Mouse (Mus musculus): ENCODE measurements around the gene Polrmt. TPM values are rescaled to one million over a fixed set of nuclear protein-coding genes. Genes with fewer than 3 reads are reported as not detected.
A peak's percentile ranks its signal among the peaks of the same experiment; 100 is the strongest.

Gene Polrmt
- polyA plus RNA-seq, 1 experiment from 2014 or later: 52.8 TPM

GRCm38 (mm10) chr10:79701443-79702129, 44.8 kb downstream of the Polrmt start:
- H3K27me3 ChIP-seq (replicated peaks; ENCODE audit: low read depth, poor library complexity, severe bottlenecking): no peaks in the 10 kb centered on the region
- H3K36me3 ChIP-seq (replicated peaks): peaks cover 10% of the 10 kb centered on the region
- 49% methylated on average over 10 of the region's 10 CpGs for WGBS
- H3K4me1 ChIP-seq: peaks cover 34% of the 10 kb centered on the region
- no peaks in the 10 kb centered on the region for H3K9me3 ChIP-seq
- peak overlapping the region; percentile 66; the same call in 1 of the 2 replicates for H3K27ac ChIP-seq (replicated peaks)
- DNase-seq (ENCODE audit: low spot score): peak; percentile 40
- peak overlapping the region; percentile 25 for H3K4me3 ChIP-seq

DNA sequence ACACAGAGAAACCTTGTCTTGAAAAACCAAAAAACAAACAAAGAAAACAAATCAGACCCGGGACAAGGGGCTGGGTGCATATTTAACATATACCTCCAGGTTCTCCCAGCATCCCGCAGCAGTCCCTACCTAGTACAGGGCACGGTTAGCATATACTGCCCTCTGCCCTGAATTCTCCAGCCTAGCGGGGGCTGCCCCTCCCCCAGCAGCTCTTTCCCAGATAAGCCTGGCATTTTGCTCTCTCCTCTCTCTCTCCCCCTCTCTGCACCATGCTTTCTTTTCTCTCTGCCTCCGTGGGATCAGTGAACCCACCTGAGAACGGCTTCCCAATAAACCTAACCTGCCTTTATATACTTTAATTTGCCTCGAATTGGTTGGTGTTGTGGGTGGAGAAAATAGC, 45.7 kb downstream of the Polrmt start:
- no peaks in the 10 kb centered on the region for H3K9me3 ChIP-seq
- peaks cover 34% of the 10 kb centered on the region for H3K4me1 ChIP-seq
- peak overlapping the region; percentile 66; the same call in 1 of the 2 replicates for H3K27ac ChIP-seq (replicated peaks)
- H3K27me3 ChIP-seq (replicated peaks; ENCODE audit: low read depth, poor library complexity, severe bottlenecking): no peaks in the 10 kb centered on the region
- H3K4me3 ChIP-seq: no peak overlapping the region
- DNase-seq (ENCODE audit: low spot score): no peak
- 50% methylated on average over 7 of the region's 7 CpGs for WGBS
- peaks cover 1% of the 10 kb centered on the region; the same call in 1 of the 2 replicates for H3K36me3 ChIP-seq (replicated peaks)

DNA sequence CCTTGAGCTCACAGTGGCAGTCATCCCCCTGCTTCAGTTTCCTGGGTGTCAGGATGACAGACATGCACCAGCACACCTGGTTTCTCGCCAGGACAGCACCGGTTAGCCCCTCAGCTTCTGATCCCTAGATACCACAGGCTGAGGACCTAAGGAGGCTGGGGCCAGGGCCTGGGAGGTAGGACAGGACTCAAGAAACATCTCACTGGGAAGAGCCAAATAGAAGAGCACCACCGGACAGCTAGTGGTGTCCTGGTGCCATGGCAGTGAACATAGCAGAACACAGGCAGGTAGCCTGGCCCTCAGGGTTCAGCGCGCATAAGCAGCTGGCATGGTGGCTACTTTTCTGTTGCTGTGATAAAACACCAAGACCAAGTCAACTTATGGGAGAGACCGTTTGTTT, 47.9 kb downstream of the Polrmt start:
- H3K9me3 ChIP-seq: no peaks in the 10 kb centered on the region
- H3K4me1 ChIP-seq: peaks cover 33% of the 10 kb centered on the region
- no peak overlapping the region for H3K27ac ChIP-seq (replicated peaks)
- no peaks in the 10 kb centered on the region for H3K27me3 ChIP-seq (replicated peaks; ENCODE audit: low read depth, poor library complexity, severe bottlenecking)
- no peaks in the 10 kb centered on the region for H3K36me3 ChIP-seq (replicated peaks)
- no peak for DNase-seq (ENCODE audit: low spot score)
- 93% methylated on average over 6 of the region's 6 CpGs for WGBS
- H3K4me3 ChIP-seq: no peak overlapping the region

- DNase-seq (ENCODE audit: low spot score): no peak
- H3K9me3 ChIP-seq: no peaks in the 10 kb centered on the region
These were observed 48.5 kb downstream of the Polrmt start for GRCm38 (mm10) chr10:79697916-79698315.

DNA sequence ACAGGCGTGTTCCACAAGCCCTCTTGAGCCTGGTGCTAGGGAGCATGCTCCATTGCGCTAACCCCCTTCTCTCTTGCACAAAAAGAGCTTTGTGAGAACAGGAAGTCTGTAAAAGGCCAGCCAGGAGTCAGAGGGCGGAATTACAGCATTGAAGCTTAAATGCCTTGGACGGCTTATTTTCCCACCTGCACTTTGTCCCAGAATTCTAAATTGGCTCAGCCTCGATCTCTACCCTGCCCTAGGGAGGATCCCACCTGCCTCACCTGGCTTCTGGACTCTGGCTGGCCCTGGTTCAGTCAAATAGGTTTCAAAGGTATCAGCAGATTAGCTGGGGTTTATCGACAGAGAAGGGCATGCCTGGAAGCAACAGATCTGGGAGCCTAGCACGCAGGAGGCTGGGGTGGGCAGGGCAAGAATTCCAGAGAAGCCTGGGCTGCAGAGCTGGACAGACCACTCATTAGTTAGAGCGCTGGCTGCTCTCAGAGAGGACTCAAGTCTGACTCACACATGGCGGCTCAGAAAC, 50.2 kb downstream of the Polrmt start:
- Histone ChIP-seq H3K4me1 (peaks cover 24% of the 10 kb centered on the region), H3K27ac (replicated peaks) (peak overlapping the region; percentile 73), H3K9me3 (peaks cover 4% of the 10 kb centered on the region; the same call in 1 of the 2 replicates), H3K4me3 (peak overlapping the region; percentile 9; the same call in 1 of the 2 replicates), H3K27me3 (replicated peaks; ENCODE audit: low read depth, poor library complexity, severe bottlenecking) (no peaks in the 10 kb centered on the region), H3K36me3 (replicated peaks) (peaks cover 6% of the 10 kb centered on the region)
- peak; percentile 44 for DNase-seq (ENCODE audit: low spot score)
- 35% methylated on average over 9 of the region's 9 CpGs for WGBS

More at GRCm38 (mm10) chr10:79697916-79698315, 48.5 kb downstream of the Polrmt start:
- Histone ChIP-seq H3K4me1 (peaks cover 33% of the 10 kb centered on the region), H3K27me3 (replicated peaks; ENCODE audit: low read depth, poor library complexity, severe bottlenecking) (no peaks in the 10 kb centered on the region), H3K36me3 (replicated peaks) (no peaks in the 10 kb centered on the region), H3K27ac (replicated peaks) (no peak overlapping the region), H3K4me3 (no peak overlapping the region)
- WGBS: 81% methylated on average over 6 of the region's 6 CpGs

DNA sequence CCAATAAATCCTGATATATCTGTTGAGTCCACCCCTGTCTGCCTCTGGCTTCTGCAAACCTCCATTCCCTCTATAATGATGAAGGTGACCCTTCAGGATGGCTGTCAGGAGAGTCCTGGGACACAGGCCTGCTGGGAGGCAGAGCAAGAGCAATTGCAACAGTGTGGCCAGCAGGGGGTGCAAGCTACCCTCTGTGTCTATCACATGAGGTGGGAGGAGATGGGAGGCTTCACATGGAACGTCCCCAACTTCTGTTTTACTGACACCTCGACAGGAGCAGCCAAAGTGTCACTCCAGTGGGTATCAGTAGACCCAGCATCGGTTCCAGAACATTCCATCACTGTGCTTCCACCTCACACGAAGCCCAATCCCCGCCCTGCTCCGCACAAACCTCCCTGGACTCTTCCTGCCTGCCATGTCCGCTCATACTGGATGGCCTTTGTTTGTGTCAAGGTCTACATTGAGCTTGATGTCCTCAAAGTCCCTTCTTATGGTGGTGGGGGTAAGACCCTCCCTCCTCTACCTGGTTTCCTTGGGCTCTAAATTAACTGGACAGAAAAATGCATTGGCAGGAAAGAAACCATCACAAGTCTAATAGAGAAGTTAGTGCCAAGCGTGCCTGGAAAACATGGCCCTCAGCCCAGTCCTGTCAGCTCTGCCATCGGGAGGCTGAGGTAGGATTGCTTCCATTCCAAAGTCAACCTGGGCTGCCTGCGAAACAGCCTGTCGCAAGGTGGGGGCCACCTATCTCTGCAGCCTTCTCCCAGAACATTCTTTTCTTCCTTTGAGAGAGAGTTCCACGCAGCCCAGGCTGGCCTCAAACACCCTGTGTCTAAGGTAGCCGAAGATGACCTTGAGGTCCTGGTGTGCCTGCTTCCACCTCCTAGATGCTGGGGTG, 50.9 kb downstream of the Polrmt start:
- DNase-seq (ENCODE audit: low spot score): peak; percentile 82
- Histone ChIP-seq H3K4me1 (peaks cover 17% of the 10 kb centered on the region), H3K36me3 (replicated peaks) (peaks cover 6% of the 10 kb centered on the region), H3K4me3 (0 out of 2 replicates have a peak overlapping the region, but pooled peaks have one; percentile 9), H3K9me3 (peaks cover 4% of the 10 kb centered on the region; the same call in 1 of the 2 replicates), H3K27ac (replicated peaks) (peak overlapping the region; percentile 73), H3K27me3 (replicated peaks; ENCODE audit: low read depth, poor library complexity, severe bottlenecking) (no peaks in the 10 kb centered on the region)
- 62% methylated on average over 13 of the region's 13 CpGs for WGBS

- Histone ChIP-seq H3K36me3 (replicated peaks) (peaks cover 15% of the 10 kb centered on the region), H3K4me3 (no peak overlapping the region), H3K9me3 (peaks cover 4% of the 10 kb centered on the region; the same call in 1 of the 2 replicates), H3K27me3 (replicated peaks; ENCODE audit: low read depth, poor library complexity, severe bottlenecking) (no peaks in the 10 kb centered on the region), H3K27ac (replicated peaks) (no peak overlapping the region), H3K4me1 (peaks cover 17% of the 10 kb centered on the region)
- no peak for DNase-seq (ENCODE audit: low spot score)
- WGBS: 88% methylated on average over 6 of the region's 6 CpGs
These were observed 52.1 kb downstream of the Polrmt start for GRCm38 (mm10) chr10:79694379-79694655.

- peaks cover 17% of the 10 kb centered on the region for H3K4me1 ChIP-seq
- DNase-seq (ENCODE audit: low spot score): no peak
- no peaks in the 10 kb centered on the region for H3K27me3 ChIP-seq (replicated peaks; ENCODE audit: low read depth, poor library complexity, severe bottlenecking)
- peaks cover 4% of the 10 kb centered on the region; the same call in 1 of the 2 replicates for H3K9me3 ChIP-seq
- no peak overlapping the region for H3K4me3 ChIP-seq
- H3K36me3 ChIP-seq (replicated peaks): peaks cover 20% of the 10 kb centered on the region
- no peak overlapping the region for H3K27ac ChIP-seq (replicated peaks)
- 77% methylated on average over 12 of the region's 12 CpGs for WGBS
These were observed 52.6 kb downstream of the Polrmt start for GRCm38 (mm10) chr10:79693580-79694378.

DNA sequence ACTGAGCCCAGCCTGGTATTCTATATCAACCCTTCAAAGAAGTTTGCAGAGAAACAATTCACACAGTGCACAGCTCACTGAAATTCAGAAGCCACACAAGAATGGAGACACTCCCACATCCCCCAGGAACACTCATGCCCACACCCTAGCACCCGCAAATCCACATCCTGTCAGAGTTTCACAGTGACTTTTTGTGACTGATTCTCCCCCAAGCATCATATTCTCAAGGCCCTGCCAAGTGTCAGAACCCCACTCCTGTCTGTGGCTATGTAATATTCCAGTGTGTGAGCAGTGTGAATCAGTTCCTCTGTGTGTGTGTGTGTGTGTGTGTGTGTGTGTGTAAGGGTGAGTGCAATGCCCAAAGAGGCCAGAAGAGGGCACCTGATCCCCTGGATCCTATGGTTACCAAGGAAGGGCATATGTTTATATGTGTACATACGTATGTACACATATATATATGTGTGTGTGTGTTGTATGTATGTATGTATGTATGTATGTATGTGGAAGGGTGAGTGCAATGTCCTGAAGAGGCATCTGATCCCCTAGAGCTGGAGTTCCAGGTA, 54.3 kb downstream of the Polrmt start:
- H3K9me3 ChIP-seq: peaks cover 4% of the 10 kb centered on the region; the same call in 1 of the 2 replicates
- H3K27me3 ChIP-seq (replicated peaks; ENCODE audit: low read depth, poor library complexity, severe bottlenecking): no peaks in the 10 kb centered on the region
- peaks cover 17% of the 10 kb centered on the region for H3K4me1 ChIP-seq
- no peak overlapping the region for H3K27ac ChIP-seq (replicated peaks)
- 97% methylated on average over 2 of the region's 2 CpGs for WGBS
- peaks cover 37% of the 10 kb centered on the region for H3K36me3 ChIP-seq (replicated peaks)
- no peak for DNase-seq (ENCODE audit: low spot score)
- H3K4me3 ChIP-seq: no peak overlapping the region

DNA sequence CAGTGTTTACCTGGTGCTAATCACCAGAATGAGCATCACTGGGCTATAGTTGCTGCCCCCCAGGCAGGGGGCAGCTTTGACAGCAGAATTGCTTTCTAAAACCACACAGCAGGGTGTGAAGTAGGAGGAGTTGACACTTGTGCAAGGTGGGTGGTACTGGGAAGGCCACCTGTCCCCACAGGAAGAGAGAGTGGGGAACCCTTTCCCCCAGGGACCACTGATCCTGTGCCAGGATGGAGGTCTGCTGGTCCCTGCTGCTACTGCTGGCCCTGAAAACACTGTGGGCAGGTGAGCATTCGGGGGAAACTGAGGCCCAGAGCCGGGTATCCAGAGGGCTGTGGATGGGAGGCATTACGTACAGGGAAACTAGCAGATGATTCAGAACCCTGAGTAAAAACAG, 57.2 kb downstream of the Polrmt start:
- DNase-seq (ENCODE audit: low spot score): no peak
- H3K36me3 ChIP-seq (replicated peaks): peaks cover 66% of the 10 kb centered on the region

GRCm38 (mm10) chr10:79688720-79689119, 57.7 kb downstream of the Polrmt start, which contains the start of gene Gzmm:
Gzmm (plus strand) TSS chr10:79689020.
- H3K27ac ChIP-seq (replicated peaks): no peak within 1 kb of the TSS
- peaks cover 6% of the 10 kb centered on the region for H3K4me1 ChIP-seq
- DNase-seq (ENCODE audit: low spot score): no peak
- H3K27me3 ChIP-seq (replicated peaks; ENCODE audit: low read depth, poor library complexity, severe bottlenecking): no peaks in the 10 kb centered on the region
- 89% methylated on average over 4 of the region's 4 CpGs for WGBS
- H3K9me3 ChIP-seq: peaks cover 4% of the 10 kb centered on the region; the same call in 1 of the 2 replicates
- H3K36me3 ChIP-seq (replicated peaks): peaks cover 71% of the 10 kb centered on the region
- peak within 1 kb of the TSS; percentile 3; the same call in 1 of the 2 replicates for H3K4me3 ChIP-seq

More for the DNA sequence above, 57.2 kb downstream of the Polrmt start:
- WGBS: 89% methylated on average over 3 of the region's 3 CpGs
- Histone ChIP-seq H3K27ac (replicated peaks) (no peak overlapping the region), H3K9me3 (peaks cover 4% of the 10 kb centered on the region; the same call in 1 of the 2 replicates), H3K4me3 (peak overlapping the region; percentile 3; the same call in 1 of the 2 replicates), H3K4me1 (peaks cover 2% of the 10 kb centered on the region), H3K27me3 (replicated peaks; ENCODE audit: low read depth, poor library complexity, severe bottlenecking) (no peaks in the 10 kb centered on the region)
